7 mouse cellular contexts compared by ENCODE assay signal in genomic region chr8:46686664-46687336, GRCm38 (mm10). TPM values are rescaled to one million over a fixed set of nuclear protein-coding genes. Genes with fewer than 3 reads are reported as not detected.
DNase-seq lines count a peak whose midpoint lies in the region; ATAC-seq lines count a peak whose summit lies in the region.

No protein-coding gene starts in this region.

- peak overlapping the region; percentile 89 for H3K27ac ChIP-seq in intestine, embryonic 16.5 days (ENCODE audit: low read length)
- H3K27ac ChIP-seq in midbrain, embryonic 11.5 days (ENCODE audit: low read depth, low read length), result peak overlapping the region; percentile 70; the same call in 1 of the 2 replicates

- peak overlapping the region; percentile 63 for H3K4me3 ChIP-seq in intestine, embryonic 16.5 days (ENCODE audit: low read length)
- peak overlapping the region; percentile 45 for H3K4me3 ChIP-seq in midbrain, embryonic 11.5 days (ENCODE audit: low read depth, low read length)

- intact Hi-C loops in left cerebral cortex, postnatal 36 days (cut with DNase I), result loop anchor here (2.0 to 10.0 kb wide), 2 partner anchors 54 to 168 kb away; no protein-coding TSS in a partner anchor

- H3K4me2 ChIP-seq in intestine, embryonic 16.5 days (ENCODE audit: low read depth, low read length), result peak overlapping the region; percentile 53
- peak overlapping the region; percentile 43 for H3K4me2 ChIP-seq in midbrain, embryonic 11.5 days

- no peaks in the 10 kb centered on the region for H3K36me3 ChIP-seq in intestine, embryonic 16.5 days (ENCODE audit: control insufficient read depth, insufficient read depth, low read length)
- H3K36me3 ChIP-seq in midbrain, embryonic 11.5 days (ENCODE audit: control insufficient read depth, insufficient read depth, low read length), result no peaks in the 10 kb centered on the region

- H3K4me1 ChIP-seq in intestine, embryonic 16.5 days (ENCODE audit: control insufficient read depth, insufficient read depth, low read length), result no peaks in the 10 kb centered on the region
- H3K4me1 ChIP-seq in midbrain, embryonic 11.5 days (ENCODE audit: control insufficient read depth, insufficient read depth, low read length), result peaks cover 13% of the 10 kb centered on the region

- DNase-seq in adrenal gland, adult 2 months, result peak; percentile 95
- peak; percentile 84 for DNase-seq in embryo, embryonic 11.5 days (ENCODE audit: low read depth, low spot score)
- peak; percentile 77 to 90 for DNase-seq in gastrocnemius, postnatal 4 days (ENCODE audit: low spot score in 2 of 2)
- peak; percentile 92 to 94 for DNase-seq in left cerebral cortex, postnatal 36 days (ENCODE audit: low spot score in 2 of 2)
- DNase-seq in midbrain, embryonic 11.5 days (ENCODE audit: low spot score, missing footprints), result peak; percentile 99
- peak; percentile 86 for DNase-seq in skeletal muscle tissue, adult 2 months (ENCODE audit: low read depth, low spot score)

- under 1% methylated on average over 19 of the region's 19 CpGs for WGBS in intestine, embryonic 16.5 days
- under 1% methylated on average over 19 of the region's 19 CpGs for WGBS in midbrain, embryonic 11.5 days

- peak overlapping the region; percentile 79 for H3K9ac ChIP-seq in intestine, embryonic 16.5 days (ENCODE audit: low read depth, low read length)
- H3K9ac ChIP-seq in midbrain, embryonic 11.5 days (ENCODE audit: low read length), result peak overlapping the region; percentile 73

- peak; percentile 100 for ATAC-seq in intestine, embryonic 16.5 days
- ATAC-seq in midbrain, embryonic 11.5 days (ENCODE audit: low FRiP score), result peak; percentile 100

- H3K9me3 ChIP-seq in intestine, embryonic 16.5 days (ENCODE audit: control insufficient read depth, low read length), result no peaks in the 10 kb centered on the region
- H3K9me3 ChIP-seq in midbrain, embryonic 11.5 days (ENCODE audit: control insufficient read depth, low read length), result no peaks in the 10 kb centered on the region

- H3K27me3 ChIP-seq in intestine, embryonic 16.5 days (replicated peaks; ENCODE audit: control insufficient read depth, insufficient read depth, low read length), result no peaks in the 10 kb centered on the region
- no peaks in the 10 kb centered on the region for H3K27me3 ChIP-seq in midbrain, embryonic 11.5 days (ENCODE audit: control insufficient read depth, insufficient read depth, low read length)

RNA-seq across cellular contexts. Expression of gene Irf2, which starts 52.7 kb away (rescaled TPM):
- 10 to 100 TPM; 51.1 to 56.8 TPM for total RNA-seq in adrenal gland, adult 2 months (2021)
- polyA plus RNA-seq in adrenal gland, adult 2 months (2012; rRNA removed), result 8.6 and 14.9 TPM in 2 replicates
- total RNA-seq in gastrocnemius, postnatal 4 days (2021), result 10 to 100 TPM; 34.2 to 41.5 TPM
- 23.4 and 29.0 TPM in 2 replicates for polyA plus RNA-seq in intestine, embryonic 16.5 days (2015; fragmentation: Nextera tagmentation; extraction: Ambion mirVana)
- total RNA-seq in left cerebral cortex, postnatal 36 days (2021), result 10 to 100 TPM; 53.0 to 56.0 TPM
- polyA plus RNA-seq in midbrain, embryonic 11.5 days (2014; fragmentation: Nextera tagmentation; extraction: Ambion mirVana), result 9.2 and 11.1 TPM in 2 replicates

Comparison
In these comparisons a context has a peak if more than half of its experiments do, and no peak if none do; other contexts are left out.
1. Peak in every context shown above with its lines: DNase-seq, ATAC-seq, H3K4me3 ChIP-seq and H3K27ac ChIP-seq.